Mouse (Mus musculus) c-Kit-positive CD71-positive TER-119-positive erythroid progenitor cells, embryonic 14.5 days (primary cell): ENCODE data around the gene Chd1l.

Experiments
- DNase-seq: peaks from one replicate; pipeline ENCODE4 v3.0.0-alpha.2; 2013; ENCODE audit warnings: low spot score

Gene Chd1l

GRCm38 (mm10) chr3:97609845-97610410 lies at the start of gene Chd1l:
Chd1l (minus strand) TSS chr3:97610203.
- DNase-seq, result peak; percentile 85

- no peak for DNase-seq
Observed at GRCm38 (mm10) chr3:97659746-97660145, 49.7 kb upstream of the Chd1l start.

- no peak for DNase-seq
Observed at GRCm38 (mm10) chr3:97658426-97659193, 48.6 kb upstream of the Chd1l start.

GRCm38 (mm10) chr3:97657655-97658411 lies 47.8 kb upstream of the Chd1l start, which contains the start of gene Prkab2:
Prkab2 (plus strand) TSS chr3:97658193.
- DNase-seq, result peak; percentile 97

- DNase-seq, result peak; percentile 33
Observed at GRCm38 (mm10) chr3:97654901-97655300, 44.9 kb upstream of the Chd1l start.

GRCm38 (mm10) chr3:97653781-97654180 lies 43.8 kb upstream of the Chd1l start:
- DNase-seq, result no peak

GRCm38 (mm10) chr3:97651604-97652003 lies 41.6 kb upstream of the Chd1l start:
- DNase-seq, result no peak

GRCm38 (mm10) chr3:97649469-97649868 lies 39.5 kb upstream of the Chd1l start:
- DNase-seq, result no peak

GRCm38 (mm10) chr3:97649022-97649421 lies 39.0 kb upstream of the Chd1l start:
- DNase-seq, result no peak

- no peak for DNase-seq
Observed at GRCm38 (mm10) chr3:97648518-97648917, 38.5 kb upstream of the Chd1l start.

- DNase-seq, result no peak
Observed at GRCm38 (mm10) chr3:97642001-97642400, 32.0 kb upstream of the Chd1l start.

GRCm38 (mm10) chr3:97641396-97641795 lies 31.4 kb upstream of the Chd1l start:
- DNase-seq, result no peak

- DNase-seq, result no peak
Observed at GRCm38 (mm10) chr3:97634288-97634761, 24.3 kb upstream of the Chd1l start.

GRCm38 (mm10) chr3:97633456-97633855 lies 23.5 kb upstream of the Chd1l start:
- DNase-seq, result no peak

- DNase-seq, result no peak
Observed at GRCm38 (mm10) chr3:97631258-97631860, 21.4 kb upstream of the Chd1l start.

GRCm38 (mm10) chr3:97630746-97631145 lies 20.7 kb upstream of the Chd1l start:
- DNase-seq, result no peak

- no peak for DNase-seq
Observed at GRCm38 (mm10) chr3:97629941-97630340, 19.9 kb upstream of the Chd1l start.

GRCm38 (mm10) chr3:97628391-97629001 lies 18.5 kb upstream of the Chd1l start, which contains the start of gene Fmo5:
Fmo5 (plus strand) TSS chr3:97628804.
- peak; percentile 45 for DNase-seq

GRCm38 (mm10) chr3:97627893-97628292 lies 17.9 kb upstream of the Chd1l start:
- DNase-seq, result no peak

- no peak for DNase-seq
Observed at GRCm38 (mm10) chr3:97624611-97625010, 14.6 kb upstream of the Chd1l start.

GRCm38 (mm10) chr3:97620657-97621056 lies 10.7 kb upstream of the Chd1l start:
- DNase-seq, result no peak

GRCm38 (mm10) chr3:97617899-97618298 lies 7.9 kb upstream of the Chd1l start:
- no peak for DNase-seq
